ENCODE assay signal across 8 mouse cellular contexts in genomic region chr13:54610972-54611754, GRCm38 (mm10). TPM values are rescaled to one million over a fixed set of nuclear protein-coding genes. Genes with fewer than 3 reads are reported as not detected.
DNase-seq lines count a peak whose midpoint lies in the region; ATAC-seq and TF ChIP-seq lines count a peak whose summit lies in the region.

TSS of gene Cltb (minus strand) at chr13:54611344.

- peak within 1 kb of the TSS; percentile 89 for H3K9ac ChIP-seq in forebrain, embryonic 16.5 days (replicated peaks; ENCODE audit: low read depth, low read length)
- peak within 1 kb of the TSS; percentile 74 for H3K9ac ChIP-seq in lung, embryonic 14.5 days

- peaks cover 25% of the 10 kb centered on the region for H3K4me1 ChIP-seq in forebrain, embryonic 16.5 days (replicated peaks; ENCODE audit: control insufficient read depth, insufficient read depth, low read length)
- H3K4me1 ChIP-seq in lung, embryonic 14.5 days (ENCODE audit: insufficient read depth), result no peaks in the 10 kb centered on the region

- no peaks in the 10 kb centered on the region; the same call in 1 of the 2 replicates for H3K36me3 ChIP-seq in forebrain, embryonic 16.5 days (ENCODE audit: control insufficient read depth, insufficient read depth)
- H3K36me3 ChIP-seq in lung, embryonic 14.5 days (ENCODE audit: insufficient read depth), result no peaks in the 10 kb centered on the region

- under 1% methylated on average over 62 of the region's 66 CpGs for WGBS in forebrain, embryonic 16.5 days
- under 1% methylated on average over 66 of the region's 66 CpGs for WGBS in lung, embryonic 14.5 days

- no peaks in the 10 kb centered on the region for H3K27me3 ChIP-seq in forebrain, embryonic 16.5 days (replicated peaks; ENCODE audit: control insufficient read depth, insufficient read depth, low read length)
- no peaks in the 10 kb centered on the region for H3K27me3 ChIP-seq in lung, embryonic 14.5 days (ENCODE audit: insufficient read depth, low read length)

- peak; percentile 42 for DNase-seq in ES-CJ7 (ENCODE audit: low read depth, low spot score)
- peak; percentile 92 for DNase-seq in cerebellum, adult 11-12 months
- DNase-seq in heart, postnatal 25 days (ENCODE audit: low spot score), result peak; percentile 81
- peak; percentile 88 to 96 for DNase-seq in layer of hippocampus, adult 2 months (ENCODE audit: low spot score in 2 of 2)
- peak; percentile 92 for DNase-seq in lung, embryonic 14.5 days
- DNase-seq in thymus, adult 18-20 months, result peak; percentile 74 to 75

- no peaks in the 10 kb centered on the region for H3K9me3 ChIP-seq in forebrain, embryonic 16.5 days (ENCODE audit: control insufficient read depth, low read length)
- no peaks in the 10 kb centered on the region for H3K9me3 ChIP-seq in lung, embryonic 14.5 days (ENCODE audit: low read depth, low read length)

- peak within 1 kb of the TSS; percentile 72 for H3K4me2 ChIP-seq in forebrain, embryonic 16.5 days (ENCODE audit: low read length)
- H3K4me2 ChIP-seq in lung, embryonic 14.5 days, result peak within 1 kb of the TSS; percentile 98

- peak within 1 kb of the TSS; percentile 79 for H3K4me3 ChIP-seq in forebrain, embryonic 16.5 days (replicated peaks; ENCODE audit: low read length)
- H3K4me3 ChIP-seq in layer of hippocampus, adult 2 months, result peak within 1 kb of the TSS; percentile 99
- peak within 1 kb of the TSS; percentile 73 for H3K4me3 ChIP-seq in lung, embryonic 14.5 days (ENCODE audit: low read depth, low read length)

- intact Hi-C loops in heart, postnatal 25 days (cut with DNase I), result no loop called here

- no peak for TF ChIP-seq CTCF in layer of hippocampus, adult 2 months (conservative IDR thresholded peaks at IDR 0.05)
- no peak for TF ChIP-seq CTCF in lung, embryonic 14.5 days (IDR thresholded peaks at IDR 0.05; ENCODE audit: low read depth)

- ATAC-seq in forebrain, embryonic 16.5 days, result peak; percentile 79
- peak; percentile 80 for ATAC-seq in lung, embryonic 14.5 days (ENCODE audit: insufficient read depth)
- peak; percentile 36; the same call in 1 of the 2 replicates for ATAC-seq in neutrophil, adult 5-6 weeks (ENCODE audit: extremely low read depth, insufficient number of reproducible peaks, low FRiP score, poor library complexity, severe bottlenecking)

- H3K27ac ChIP-seq in forebrain, embryonic 16.5 days (ENCODE audit: low read length), result peak within 1 kb of the TSS; percentile 63
- peak within 1 kb of the TSS; percentile 98 for H3K27ac ChIP-seq in layer of hippocampus, adult 2 months
- H3K27ac ChIP-seq in lung, embryonic 14.5 days (ENCODE audit: low read depth), result peak within 1 kb of the TSS; percentile 69

RNA-seq across cellular contexts. Expression of gene Cltb, which starts in this region (rescaled TPM):
- 132 and 157 TPM in 2 replicates for polyA plus RNA-seq in forebrain, embryonic 16.5 days (2015; fragmentation: Nextera tagmentation; extraction: Ambion mirVana)
- total RNA-seq in heart, postnatal 25 days (2021), result 10 to 100 TPM; 92.6 to 99.7 TPM
- 100 to 1,000 TPM; 252 to 268 TPM for total RNA-seq in layer of hippocampus, adult 2 months (2021)
- polyA plus RNA-seq in lung, embryonic 14.5 days (2014; fragmentation: Nextera tagmentation; extraction: Ambion mirVana), result 32.2 and 34.1 TPM in 2 replicates
- 8.7 and 9.3 TPM in 2 replicates for total RNA-seq in neutrophil, adult 5-6 weeks (2017)

Comparison
In these comparisons a context has a peak if more than half of its experiments do, and no peak if none do; other contexts are left out.
1. Peak in every context shown above with its lines: DNase-seq, ATAC-seq, H3K4me3 ChIP-seq and H3K27ac ChIP-seq.
2. DNase-seq: peak in every context shown above with its lines; median percentile 92 in cerebellum, adult 11-12 months; 92 in layer of hippocampus, adult 2 months; 92 in lung, embryonic 14.5 days; 81 in heart, postnatal 25 days; 74 in thymus, adult 18-20 months; 42 in ES-CJ7.